Mouse (Mus musculus) liver, adult 2 months (tissue): ENCODE data around the gene Nyap1.

Source experiments
- CTCF ChIP-seq: fragments of 200-500 bp; IDR thresholded peaks from 2 replicates; pipeline ENCODE4 v1.5.1; 2011; ENCODE audit warnings: low read depth, low read length, control low read depth
- POLR2A ChIP-seq: fragments of 200-500 bp; IDR thresholded peaks from 2 replicates; pipeline ENCODE4 v1.6.1; 2011; ENCODE audit warnings: low read length, control low read depth; ENCODE audit not compliant: insufficient read depth; ENCODE audit errors: extremely low read depth

GRCm38 (mm10) chr5:137756106-137756505, 14.7 kb upstream of the Nyap1 start:
- no peak for TF ChIP-seq POLR2A
- TF ChIP-seq CTCF: no peak
